Mouse (Mus musculus) midbrain, embryonic 14.5 days (tissue): Measurements from ENCODE around the gene Traf5. TPM values are rescaled to one million over a fixed set of nuclear protein-coding genes. Genes with fewer than 3 reads are reported as not detected.

Experiments
- ATAC-seq: fragments of 200-750 bp; cut with Nextera tagmentation; 2 replicates; pipeline ENCODE4 v1.8.0; 2017; ENCODE audit warnings: moderate number of reproducible peaks, moderate library complexity; ENCODE audit not compliant: low FRiP score, low TSS enrichment
- DNase-seq: peaks from one replicate; pipeline ENCODE4 v3.0.0-alpha.2; 2015
- H3K27ac ChIP-seq: fragments of 300-500 bp; sonication (generic); replicated peaks from 2 replicates; pipeline ENCODE4 v1.5.1; 2014; ENCODE audit warnings: mild to moderate bottlenecking, low read depth, low read length, moderate library complexity
- H3K27me3 ChIP-seq: fragments of 300-500 bp; sonication (generic); 2 replicates; pipeline ENCODE4 v1.6.1; 2014; ENCODE audit warnings: low read length, control low read depth, mixed read lengths; ENCODE audit not compliant: control insufficient read depth, insufficient read depth
- H3K36me3 ChIP-seq: fragments of 300-500 bp; sonication (generic); 2 replicates; pipeline ENCODE4 v1.6.1; 2014; ENCODE audit warnings: low read length, control low read depth; ENCODE audit not compliant: control insufficient read depth, insufficient read depth
- H3K4me1 ChIP-seq: fragments of 300-500 bp; sonication (generic); 2 replicates; pipeline ENCODE4 v1.6.1; 2014; ENCODE audit warnings: mild to moderate bottlenecking, antibody characterized with exemption, low read length, control low read depth; ENCODE audit not compliant: control insufficient read depth, insufficient read depth
- H3K4me2 ChIP-seq: fragments of 300-500 bp; sonication (generic); 2 replicates; pipeline ENCODE4 v1.6.1; 2014; ENCODE audit warnings: mild to moderate bottlenecking, low read length, moderate library complexity
- H3K4me3 ChIP-seq: fragments of 300-500 bp; sonication (generic); replicated peaks from 2 replicates; pipeline ENCODE4 v1.5.1; 2014; ENCODE audit warnings: low read depth, low read length
- H3K9ac ChIP-seq: fragments of 300-500 bp; sonication (generic); replicated peaks from 2 replicates; pipeline ENCODE4 v1.6.1; 2014; ENCODE audit warnings: mild to moderate bottlenecking, low read length, moderate library complexity
- H3K9me3 ChIP-seq: fragments of 300-500 bp; sonication (generic); 2 replicates; pipeline ENCODE4 v1.6.1; 2016; ENCODE audit warnings: low read length, control low read depth, mixed read lengths; ENCODE audit not compliant: control insufficient read depth
- WGBS: fragments of 180-500 bp; shearing (Covaris S2); extraction: QIAGEN DNeasy Blood & Tissue Kit; methylation state at CpG from one replicate; pipeline ENCODE4 v1.1.7; 2014; 5-methylcytosine and 5-hydroxymethylcytosine counted together
- polyA plus RNA-seq: library from polyadenylated mRNA; unstranded; fragments of >200 nt; fragmentation: Nextera tagmentation; extraction: Ambion mirVana; gene quantifications from 2 replicates; pipeline ENCODE4 v1.2.1, GENCODE M21; 2014

Traf5 gene
- polyA plus RNA-seq, 1 experiment from 2014 or later: 2.4 TPM

GRCm38 (mm10) chr1:192088011-192088410, 4.3 kb downstream of the Traf5 start:
- Histone ChIP-seq H3K4me3 (no peak overlapping the region), H3K36me3 (no peaks in the 10 kb centered on the region), H3K9ac (no peak overlapping the region), H3K4me1 (peaks cover 6% of the 10 kb centered on the region; the same call in 1 of the 2 replicates), H3K27me3 (peaks cover 14% of the 10 kb centered on the region), H3K27ac (no peak overlapping the region), H3K9me3 (no peaks in the 10 kb centered on the region), H3K4me2 (no peak overlapping the region)
- no peak for ATAC-seq
- no peak for DNase-seq
- WGBS: 77% methylated on average over 4 of the region's 4 CpGs

- Histone ChIP-seq H3K4me3 (no peak overlapping the region), H3K36me3 (no peaks in the 10 kb centered on the region), H3K9me3 (no peaks in the 10 kb centered on the region), H3K27ac (no peak overlapping the region), H3K4me2 (no peak overlapping the region), H3K9ac (no peak overlapping the region), H3K4me1 (peaks cover 5% of the 10 kb centered on the region; the same call in 1 of the 2 replicates), H3K27me3 (peaks cover 14% of the 10 kb centered on the region)
- ATAC-seq: no peak
- 79% methylated on average over 4 of the region's 4 CpGs for WGBS
- DNase-seq: no peak
These were observed 5.3 kb downstream of the Traf5 start for GRCm38 (mm10) chr1:192087098-192087497.

GRCm38 (mm10) chr1:192086279-192087037, 5.9 kb downstream of the Traf5 start:
- Histone ChIP-seq H3K27ac (no peak overlapping the region), H3K36me3 (no peaks in the 10 kb centered on the region), H3K4me1 (no peaks in the 10 kb centered on the region), H3K9ac (no peak overlapping the region), H3K9me3 (no peaks in the 10 kb centered on the region), H3K27me3 (peaks cover 14% of the 10 kb centered on the region), H3K4me2 (no peak overlapping the region), H3K4me3 (no peak overlapping the region)
- ATAC-seq (no peak), DNase-seq (no peak)
- 88% methylated on average over 12 of the region's 12 CpGs for WGBS

- H3K4me3 ChIP-seq: no peak overlapping the region
- H3K9ac ChIP-seq: no peak overlapping the region
- WGBS: 92% methylated on average over 10 of the region's 10 CpGs
These were observed 7.1 kb downstream of the Traf5 start for GRCm38 (mm10) chr1:192085218-192085617.

GRCm38 (mm10) chr1:192082646-192083045, 9.7 kb downstream of the Traf5 start:
- 97% methylated on average over 1 of the region's 1 CpGs for WGBS
- H3K4me1 ChIP-seq: no peaks in the 10 kb centered on the region
- no peak overlapping the region for H3K27ac ChIP-seq
- H3K27me3 ChIP-seq: no peaks in the 10 kb centered on the region
- H3K9me3 ChIP-seq: no peaks in the 10 kb centered on the region
- DNase-seq (no peak), ATAC-seq (no peak)
- no peaks in the 10 kb centered on the region for H3K36me3 ChIP-seq
- no peak overlapping the region for H3K4me2 ChIP-seq
- no peak overlapping the region for H3K9ac ChIP-seq
- no peak overlapping the region for H3K4me3 ChIP-seq

More at GRCm38 (mm10) chr1:192085218-192085617, 7.1 kb downstream of the Traf5 start:
- no peak overlapping the region for H3K4me2 ChIP-seq
- no peaks in the 10 kb centered on the region for H3K36me3 ChIP-seq
- no peak for DNase-seq
- no peak overlapping the region for H3K27ac ChIP-seq
- no peaks in the 10 kb centered on the region for H3K4me1 ChIP-seq
- 0 out of 2 replicates have a peak, but pooled peaks cover 3% of the 10 kb centered on the region for H3K27me3 ChIP-seq
- H3K9me3 ChIP-seq: no peaks in the 10 kb centered on the region
- ATAC-seq: no peak

GRCm38 (mm10) chr1:192081129-192081528, 11.2 kb downstream of the Traf5 start:
- ATAC-seq (no peak), DNase-seq (no peak)
- Histone ChIP-seq H3K4me3 (no peak overlapping the region), H3K36me3 (no peaks in the 10 kb centered on the region), H3K27me3 (no peaks in the 10 kb centered on the region), H3K4me2 (no peak overlapping the region), H3K27ac (no peak overlapping the region), H3K9me3 (no peaks in the 10 kb centered on the region), H3K9ac (no peak overlapping the region), H3K4me1 (no peaks in the 10 kb centered on the region)
- WGBS: 94% methylated on average over 2 of the region's 2 CpGs

GRCm38 (mm10) chr1:192079121-192079520, 13.2 kb downstream of the Traf5 start:
- H3K36me3 ChIP-seq: no peaks in the 10 kb centered on the region
- no peak for DNase-seq
- no peaks in the 10 kb centered on the region for H3K9me3 ChIP-seq
- ATAC-seq: no peak
- H3K4me2 ChIP-seq: no peak overlapping the region
- H3K27ac ChIP-seq: no peak overlapping the region
- no peaks in the 10 kb centered on the region for H3K27me3 ChIP-seq
- 93% methylated on average over 1 of the region's 1 CpGs for WGBS
- H3K9ac ChIP-seq: no peak overlapping the region
- no peaks in the 10 kb centered on the region for H3K4me1 ChIP-seq
- H3K4me3 ChIP-seq: no peak overlapping the region

- Histone ChIP-seq H3K4me2 (no peak overlapping the region), H3K9ac (no peak overlapping the region), H3K27ac (no peak overlapping the region), H3K9me3 (no peaks in the 10 kb centered on the region), H3K4me3 (no peak overlapping the region), H3K36me3 (no peaks in the 10 kb centered on the region), H3K27me3 (no peaks in the 10 kb centered on the region), H3K4me1 (no peaks in the 10 kb centered on the region)
- 69% methylated on average over 3 of the region's 3 CpGs for WGBS
- DNase-seq (no peak), ATAC-seq (no peak)
These were observed 14.0 kb downstream of the Traf5 start for GRCm38 (mm10) chr1:192078406-192078805.
